Mouse (Mus musculus): ENCODE data around the gene Id1.

GRCm38 (mm10) chr2:152739031-152739841, 3.2 kb downstream of the Id1 start:
- no peak for TF ChIP-seq CTCF (IDR thresholded peaks at IDR 0.05; ENCODE audit: extremely low read depth, insufficient read depth, insufficient read length, insufficient replicate concordance)
- TF ChIP-seq POLR2A (IDR thresholded peaks at IDR 0.05; ENCODE audit: low read depth, low read length): no peak
